Mouse (Mus musculus) small intestine, adult 2 months (tissue): ENCODE results near the gene Foxb1. TPM values are rescaled to one million over a fixed set of nuclear protein-coding genes. Genes with fewer than 3 reads are reported as not detected.

Source experiments
- H3K27ac ChIP-seq: fragments of 200-500 bp; 2 replicates; pipeline ENCODE4 v1.5.1; 2012; ENCODE audit warnings: low read depth, low read length, control low read depth, inconsistent platforms; ENCODE audit not compliant: insufficient read depth
- H3K27me3 ChIP-seq: fragments of 200-500 bp; 2 replicates; pipeline ENCODE4 v1.6.1; 2012; ENCODE audit warnings: mild to moderate bottlenecking, moderate library complexity, low read length, inconsistent platforms; ENCODE audit not compliant: control insufficient read depth, insufficient read depth
- H3K36me3 ChIP-seq: fragments of 200-500 bp; 2 replicates; pipeline ENCODE4 v1.6.1; 2012; ENCODE audit warnings: mild to moderate bottlenecking, low read length, control low read depth, inconsistent platforms; ENCODE audit not compliant: control insufficient read depth, insufficient read depth
- H3K4me1 ChIP-seq: fragments of 200-500 bp; 2 replicates; pipeline ENCODE4 v1.6.1; 2012; ENCODE audit warnings: low read length, inconsistent platforms, mixed read lengths; ENCODE audit not compliant: control insufficient read depth, insufficient read depth, insufficient read length
- H3K4me3 ChIP-seq: fragments of 200-500 bp; 2 replicates; pipeline ENCODE4 v1.5.1; 2012; ENCODE audit warnings: low read depth, mild to moderate bottlenecking, control low read depth, inconsistent platforms, low read length, moderate library complexity
- CTCF ChIP-seq: fragments of 200-500 bp; IDR thresholded peaks from 2 replicates; pipeline ENCODE4 v1.5.1; 2012; ENCODE audit warnings: low read depth, mild to moderate bottlenecking, control low read depth, inconsistent platforms, low read length, moderate library complexity, mixed read lengths; ENCODE audit not compliant: insufficient replicate concordance, insufficient read length; ENCODE audit errors: extremely low read depth
- POLR2A ChIP-seq: fragments of 200-500 bp; IDR thresholded peaks from 2 replicates; pipeline ENCODE4 v1.6.1; 2012; ENCODE audit warnings: low read depth, mild to moderate bottlenecking, control low read depth, inconsistent platforms, low read length, moderate library complexity
- WGBS: fragments of 180-500 bp; shearing (Covaris S2); methylation state at CpG from one replicate; pipeline ENCODE4 v1.1.7; 2018; 5-methylcytosine and 5-hydroxymethylcytosine counted together
- polyA plus RNA-seq: library from polyadenylated mRNA; depleted of rRNA; stranded (reverse); fragments of >200 nt; gene quantifications from 2 replicates; pipeline ENCODE4 v1.2.3, GENCODE M21; 2012; rRNA removed

Gene Foxb1
- not detected in 2 replicates for polyA plus RNA-seq

- no peak within 1 kb of the TSS for H3K4me3 ChIP-seq
- no peaks in the 10 kb centered on the region for H3K4me1 ChIP-seq
- peaks cover 81% of the 10 kb centered on the region for H3K27me3 ChIP-seq
- H3K27ac ChIP-seq: no peak within 1 kb of the TSS
- H3K36me3 ChIP-seq: no peaks in the 10 kb centered on the region
- 2% methylated on average over 60 of the region's 60 CpGs for WGBS
- TF ChIP-seq CTCF (no peak), POLR2A (no peak)
These were observed at the start of gene Foxb1 for GRCm38 (mm10) chr9:69760371-69761301. Foxb1 (minus strand) TSS chr9:69760940.

GRCm38 (mm10) chr9:69790562-69790961 lies 29.8 kb upstream of the Foxb1 start:
- TF ChIP-seq CTCF: peak; percentile 31; the same call in 1 of the 2 replicates
- TF ChIP-seq POLR2A: no peak
- WGBS: 64% methylated on average over 7 of the region's 7 CpGs
- Histone ChIP-seq H3K27me3 (no peaks in the 10 kb centered on the region), H3K4me1 (no peaks in the 10 kb centered on the region), H3K27ac (no peak overlapping the region), H3K4me3 (no peak overlapping the region), H3K36me3 (no peaks in the 10 kb centered on the region)

GRCm38 (mm10) chr9:69779996-69780395 lies 19.3 kb upstream of the Foxb1 start:
- H3K4me3 ChIP-seq: no peak overlapping the region
- H3K27me3 ChIP-seq: no peaks in the 10 kb centered on the region
- 70% methylated on average over 2 of the region's 2 CpGs for WGBS
- H3K36me3 ChIP-seq: no peaks in the 10 kb centered on the region
- no peak overlapping the region for H3K27ac ChIP-seq
- TF ChIP-seq CTCF: no peak
- no peak for TF ChIP-seq POLR2A
- no peaks in the 10 kb centered on the region for H3K4me1 ChIP-seq

- TF ChIP-seq POLR2A (no peak), CTCF (no peak)
- peaks cover 44% of the 10 kb centered on the region for H3K27me3 ChIP-seq
- 7% methylated on average over 21 of the region's 21 CpGs for WGBS
- H3K27ac ChIP-seq: no peak overlapping the region
- H3K4me1 ChIP-seq: no peaks in the 10 kb centered on the region; the same call in 1 of the 2 replicates
- H3K36me3 ChIP-seq: no peaks in the 10 kb centered on the region
- H3K4me3 ChIP-seq: no peak overlapping the region
These were observed 9.3 kb upstream of the Foxb1 start for GRCm38 (mm10) chr9:69769949-69770585.

- no peak for TF ChIP-seq CTCF
- TF ChIP-seq POLR2A: no peak
- peaks cover 49% of the 10 kb centered on the region for H3K27me3 ChIP-seq
- H3K4me1 ChIP-seq: no peaks in the 10 kb centered on the region; the same call in 1 of the 2 replicates
- 4% methylated on average over 36 of the region's 36 CpGs for WGBS
- no peak overlapping the region for H3K27ac ChIP-seq
- no peaks in the 10 kb centered on the region for H3K36me3 ChIP-seq
- H3K4me3 ChIP-seq: no peak overlapping the region
These were observed 8.6 kb upstream of the Foxb1 start for GRCm38 (mm10) chr9:69769091-69769948.

- peaks cover 54% of the 10 kb centered on the region for H3K27me3 ChIP-seq
- 7% methylated on average over 28 of the region's 28 CpGs for WGBS
- no peaks in the 10 kb centered on the region; the same call in 1 of the 2 replicates for H3K4me1 ChIP-seq
- no peaks in the 10 kb centered on the region for H3K36me3 ChIP-seq
- no peak overlapping the region for H3K4me3 ChIP-seq
- TF ChIP-seq POLR2A (no peak), CTCF (no peak)
- H3K27ac ChIP-seq: no peak overlapping the region
These were observed 7.6 kb upstream of the Foxb1 start for GRCm38 (mm10) chr9:69768136-69768875.
